Mouse (Mus musculus): Measurements from ENCODE around the gene Mob3c. TPM values are rescaled to one million over a fixed set of nuclear protein-coding genes. Genes with fewer than 3 reads are reported as not detected.

Mob3c gene
- polyA plus RNA-seq, 1 experiment from 2014 or later: 2.5 TPM

DNA sequence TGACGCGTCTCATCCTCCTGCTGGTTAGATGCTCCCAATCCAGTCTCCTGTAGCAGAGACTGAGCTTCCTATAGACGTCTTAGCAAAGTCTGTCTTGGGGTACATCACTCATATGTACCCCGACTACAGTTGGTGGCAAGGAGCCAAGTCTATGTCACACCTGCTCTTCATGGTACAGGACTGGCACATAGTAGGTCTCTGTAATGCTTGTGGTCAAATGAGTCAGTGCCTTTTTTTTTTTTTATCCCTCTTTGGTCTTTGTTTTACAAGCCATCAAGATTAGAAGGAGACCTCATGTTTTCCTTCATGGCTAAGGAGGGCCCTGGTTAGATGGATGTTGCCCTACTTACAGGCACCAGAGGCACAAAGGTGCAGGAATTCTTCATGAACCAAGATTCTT lies 12.9 kb downstream of the Mob3c start:
- Histone ChIP-seq H3K9ac (ENCODE audit: low read length) (no peak overlapping the region), H3K36me3 (ENCODE audit: control insufficient read depth, insufficient read depth, low read length) (no peaks in the 10 kb centered on the region), H3K4me2 (no peak overlapping the region), H3K27ac (ENCODE audit: low read depth, low read length) (no peak overlapping the region), H3K9me3 (ENCODE audit: control insufficient read depth, low read length) (no peaks in the 10 kb centered on the region), H3K4me1 (ENCODE audit: control insufficient read depth, insufficient read depth, low read length) (peaks cover 7% of the 10 kb centered on the region; the same call in 1 of the 2 replicates), H3K4me3 (ENCODE audit: low read depth, low read length) (no peak overlapping the region), H3K27me3 (ENCODE audit: control insufficient read depth, insufficient read depth, low read length) (no peaks in the 10 kb centered on the region)
- DNase-seq (ENCODE audit: low spot score, missing footprints): no peak
- no peak for ATAC-seq (ENCODE audit: low FRiP score)
- 94% methylated on average over 4 of the region's 4 CpGs for WGBS

DNA sequence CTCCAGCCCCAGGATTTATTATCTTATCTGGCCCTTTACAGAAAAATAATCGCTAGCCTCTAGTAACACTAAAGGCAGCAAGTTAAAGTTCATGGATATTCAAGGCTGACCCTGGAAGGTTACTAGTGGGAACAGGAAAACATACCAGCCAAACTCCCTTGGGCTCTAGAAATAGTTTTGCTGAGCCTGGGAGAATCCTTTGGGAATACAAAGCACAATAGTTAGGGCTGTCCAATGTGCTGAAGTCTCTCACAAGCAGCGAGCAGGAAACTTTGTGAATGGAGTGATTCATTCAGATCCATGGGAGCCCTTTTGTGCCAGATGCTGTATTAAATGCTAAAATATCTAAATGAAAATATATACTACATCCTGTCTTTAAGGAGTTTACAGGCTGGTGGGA lies 18.8 kb downstream of the Mob3c start:
- Histone ChIP-seq H3K4me2 (no peak overlapping the region), H3K4me3 (ENCODE audit: low read depth, low read length) (no peak overlapping the region), H3K4me1 (ENCODE audit: control insufficient read depth, insufficient read depth, low read length) (no peaks in the 10 kb centered on the region), H3K9me3 (ENCODE audit: control insufficient read depth, low read length) (no peaks in the 10 kb centered on the region), H3K9ac (ENCODE audit: low read length) (no peak overlapping the region), H3K27me3 (ENCODE audit: control insufficient read depth, insufficient read depth, low read length) (no peaks in the 10 kb centered on the region), H3K36me3 (ENCODE audit: control insufficient read depth, insufficient read depth, low read length) (peaks cover 2% of the 10 kb centered on the region; the same call in 1 of the 2 replicates), H3K27ac (ENCODE audit: low read depth, low read length) (no peak overlapping the region)
- DNase-seq (ENCODE audit: low spot score, missing footprints) (no peak), ATAC-seq (ENCODE audit: low FRiP score) (no peak)
- WGBS: 69% methylated on average over 2 of the region's 2 CpGs

DNA sequence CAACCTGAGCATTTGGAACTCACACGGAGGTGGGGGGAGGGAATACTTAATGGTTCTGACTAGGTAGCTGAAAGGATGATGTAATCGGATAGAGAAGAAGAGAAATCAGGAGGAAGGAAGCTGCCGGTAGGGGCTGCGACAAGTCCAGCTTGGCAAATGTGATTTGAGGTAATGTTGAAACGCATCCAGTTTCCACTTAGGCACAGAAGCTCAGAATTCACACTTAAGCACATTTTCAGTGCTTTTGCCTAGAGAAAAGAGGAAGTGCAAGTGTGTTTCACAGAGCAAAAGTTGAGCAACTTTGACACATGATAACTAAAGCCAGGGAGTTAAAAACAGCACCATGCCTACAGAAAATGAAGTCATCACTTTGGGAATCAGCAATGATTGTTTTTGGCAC lies 19.5 kb downstream of the Mob3c start:
- no peak overlapping the region for H3K27ac ChIP-seq (ENCODE audit: low read depth, low read length)
- no peak overlapping the region for H3K4me2 ChIP-seq
- no peaks in the 10 kb centered on the region for H3K27me3 ChIP-seq (ENCODE audit: control insufficient read depth, insufficient read depth, low read length)
- DNase-seq (ENCODE audit: low spot score, missing footprints): no peak
- 63% methylated on average over 5 of the region's 5 CpGs for WGBS
- H3K4me3 ChIP-seq (ENCODE audit: low read depth, low read length): no peak overlapping the region
- H3K9ac ChIP-seq (ENCODE audit: low read length): no peak overlapping the region
- H3K9me3 ChIP-seq (ENCODE audit: control insufficient read depth, low read length): no peaks in the 10 kb centered on the region
- ATAC-seq (ENCODE audit: low FRiP score): no peak
- H3K36me3 ChIP-seq (ENCODE audit: control insufficient read depth, insufficient read depth, low read length): peaks cover 2% of the 10 kb centered on the region; the same call in 1 of the 2 replicates
- H3K4me1 ChIP-seq (ENCODE audit: control insufficient read depth, insufficient read depth, low read length): no peaks in the 10 kb centered on the region

DNA sequence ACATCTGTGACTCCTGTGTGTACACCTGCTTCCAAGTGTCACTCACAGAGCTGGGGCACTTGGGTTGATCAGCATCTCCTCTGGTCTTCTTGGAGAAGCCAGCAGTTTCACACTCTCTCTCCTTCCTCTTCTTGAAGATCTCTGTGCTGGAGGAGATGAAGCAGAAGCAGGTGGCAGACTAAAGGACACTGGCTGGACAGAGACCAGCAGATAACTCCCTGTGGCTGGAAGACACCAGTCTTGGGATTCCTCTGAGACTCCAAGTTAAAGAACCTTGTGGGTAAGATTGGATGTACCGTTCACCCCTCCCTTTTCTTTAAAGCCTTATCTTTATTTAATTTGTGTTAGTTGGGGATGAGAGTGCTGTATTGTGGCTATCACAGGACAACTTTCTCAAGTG lies 20.2 kb downstream of the Mob3c start:
- ATAC-seq (ENCODE audit: low FRiP score): no peak
- WGBS: 95% methylated on average over 1 of the region's 1 CpGs

DNA sequence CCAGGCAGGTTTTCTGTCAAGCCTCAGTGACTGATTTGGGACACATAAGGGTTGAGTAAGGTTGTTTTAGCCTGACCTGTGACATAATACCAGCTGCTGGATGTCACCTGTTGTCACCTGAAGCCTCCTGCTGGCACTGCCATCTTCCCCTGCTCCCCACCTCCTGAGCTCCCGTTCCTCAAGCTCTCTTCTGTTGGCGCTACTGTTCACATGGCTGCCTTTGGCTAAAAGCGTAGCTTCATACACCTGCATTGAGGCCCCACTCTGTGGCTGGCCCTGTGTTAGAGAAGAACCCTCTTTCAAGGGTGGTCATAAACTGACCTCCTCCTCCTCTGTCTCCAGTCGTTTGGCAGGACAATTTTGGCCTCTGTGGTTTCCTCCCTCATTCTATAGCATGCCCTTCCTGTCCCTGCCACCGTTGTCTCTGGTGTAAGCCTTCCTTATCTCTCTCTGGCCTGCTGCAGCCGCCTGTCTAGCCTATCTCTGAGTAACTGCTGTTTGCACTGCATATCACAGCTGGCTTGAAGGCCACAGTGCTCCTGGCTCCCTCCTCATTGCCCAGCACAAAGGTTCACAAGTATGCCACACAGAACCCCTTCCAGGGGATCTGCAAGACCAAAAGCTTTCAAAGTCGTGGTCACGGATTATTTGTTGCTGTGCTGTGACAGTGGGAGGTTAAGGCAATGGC lies 21.2 kb downstream of the Mob3c start:
- DNase-seq (ENCODE audit: low spot score, missing footprints): peak; percentile 47
- H3K4me3 ChIP-seq (ENCODE audit: low read depth, low read length): no peak overlapping the region
- no peak for ATAC-seq (ENCODE audit: low FRiP score)
- no peak overlapping the region for H3K9ac ChIP-seq (ENCODE audit: low read length)
- H3K27ac ChIP-seq (ENCODE audit: low read depth, low read length): no peak overlapping the region
- no peak overlapping the region for H3K4me2 ChIP-seq
- H3K4me1 ChIP-seq (ENCODE audit: control insufficient read depth, insufficient read depth, low read length): no peaks in the 10 kb centered on the region
- no peaks in the 10 kb centered on the region for H3K27me3 ChIP-seq (ENCODE audit: control insufficient read depth, insufficient read depth, low read length)
- WGBS: 77% methylated on average over 8 of the region's 8 CpGs
- H3K9me3 ChIP-seq (ENCODE audit: control insufficient read depth, low read length): no peaks in the 10 kb centered on the region
- peaks cover 2% of the 10 kb centered on the region; the same call in 1 of the 2 replicates for H3K36me3 ChIP-seq (ENCODE audit: control insufficient read depth, insufficient read depth, low read length)

More for the DNA sequence above, 20.2 kb downstream of the Mob3c start:
- H3K27ac ChIP-seq (ENCODE audit: low read depth, low read length): no peak overlapping the region
- H3K9ac ChIP-seq (ENCODE audit: low read length): no peak overlapping the region
- H3K36me3 ChIP-seq (ENCODE audit: control insufficient read depth, insufficient read depth, low read length): peaks cover 2% of the 10 kb centered on the region; the same call in 1 of the 2 replicates
- H3K9me3 ChIP-seq (ENCODE audit: control insufficient read depth, low read length): no peaks in the 10 kb centered on the region
- H3K4me2 ChIP-seq: no peak overlapping the region
- no peak overlapping the region for H3K4me3 ChIP-seq (ENCODE audit: low read depth, low read length)
- no peaks in the 10 kb centered on the region for H3K27me3 ChIP-seq (ENCODE audit: control insufficient read depth, insufficient read depth, low read length)
- H3K4me1 ChIP-seq (ENCODE audit: control insufficient read depth, insufficient read depth, low read length): no peaks in the 10 kb centered on the region
- DNase-seq (ENCODE audit: low spot score, missing footprints): peak; percentile 6

DNA sequence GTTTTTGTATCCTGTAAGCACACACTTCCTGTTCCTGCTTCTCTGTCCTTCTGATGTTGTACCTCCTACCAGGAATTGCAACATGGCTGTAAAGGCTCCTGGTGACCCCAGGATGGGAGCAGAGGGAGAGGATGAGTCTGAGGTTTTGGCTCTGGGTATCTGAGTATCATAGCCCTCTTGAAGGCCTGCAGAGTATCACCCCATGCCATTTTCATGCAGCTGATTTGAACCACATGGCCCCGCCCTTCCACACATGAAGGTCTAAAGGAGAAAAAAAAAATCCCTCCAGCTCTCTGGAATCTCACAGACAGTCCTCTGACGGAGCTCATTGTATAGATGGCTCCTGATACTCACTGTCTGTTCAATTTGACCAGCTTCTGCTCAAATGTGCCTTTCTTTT lies 22.2 kb downstream of the Mob3c start:
- DNase-seq (ENCODE audit: low spot score, missing footprints): peak; percentile 37
- Histone ChIP-seq H3K4me1 (ENCODE audit: control insufficient read depth, insufficient read depth, low read length) (peaks cover under 1% of the 10 kb centered on the region; the same call in 1 of the 2 replicates), H3K4me3 (ENCODE audit: low read depth, low read length) (no peak overlapping the region), H3K9ac (ENCODE audit: low read length) (no peak overlapping the region), H3K9me3 (ENCODE audit: control insufficient read depth, low read length) (no peaks in the 10 kb centered on the region), H3K27me3 (ENCODE audit: control insufficient read depth, insufficient read depth, low read length) (no peaks in the 10 kb centered on the region), H3K4me2 (no peak overlapping the region), H3K27ac (ENCODE audit: low read depth, low read length) (no peak overlapping the region), H3K36me3 (ENCODE audit: control insufficient read depth, insufficient read depth, low read length) (peaks cover 2% of the 10 kb centered on the region; the same call in 1 of the 2 replicates)
- ATAC-seq (ENCODE audit: low FRiP score): no peak
- 89% methylated on average over 2 of the region's 2 CpGs for WGBS

DNA sequence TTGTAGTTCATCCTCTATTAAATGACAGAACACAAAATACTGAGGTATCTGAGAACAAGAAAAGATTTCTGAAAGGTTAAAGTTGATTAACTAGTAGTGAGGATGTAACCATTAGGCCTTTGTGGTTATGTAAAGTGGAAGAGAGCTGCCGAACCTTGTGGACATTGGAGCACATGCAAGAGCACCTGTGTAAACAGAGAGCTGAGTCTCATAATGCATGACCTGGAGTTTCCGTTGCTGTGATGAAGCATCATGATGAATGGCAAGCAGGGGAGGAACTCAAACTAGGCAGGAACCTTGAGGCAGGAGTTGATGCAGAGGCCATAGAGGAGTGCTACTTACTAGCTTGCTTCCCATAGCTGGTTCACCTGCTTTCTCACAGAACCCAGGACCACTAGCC lies 22.7 kb downstream of the Mob3c start:
- DNase-seq (ENCODE audit: low spot score, missing footprints) (no peak), ATAC-seq (ENCODE audit: low FRiP score) (no peak)
- Histone ChIP-seq H3K9me3 (ENCODE audit: control insufficient read depth, low read length) (no peaks in the 10 kb centered on the region), H3K4me2 (no peak overlapping the region), H3K4me1 (ENCODE audit: control insufficient read depth, insufficient read depth, low read length) (peaks cover 5% of the 10 kb centered on the region; the same call in 1 of the 2 replicates), H3K4me3 (ENCODE audit: low read depth, low read length) (no peak overlapping the region), H3K36me3 (ENCODE audit: control insufficient read depth, insufficient read depth, low read length) (peaks cover 2% of the 10 kb centered on the region; the same call in 1 of the 2 replicates), H3K27ac (ENCODE audit: low read depth, low read length) (no peak overlapping the region), H3K27me3 (ENCODE audit: control insufficient read depth, insufficient read depth, low read length) (no peaks in the 10 kb centered on the region), H3K9ac (ENCODE audit: low read length) (no peak overlapping the region)
- 72% methylated on average over 2 of the region's 2 CpGs for WGBS

DNA sequence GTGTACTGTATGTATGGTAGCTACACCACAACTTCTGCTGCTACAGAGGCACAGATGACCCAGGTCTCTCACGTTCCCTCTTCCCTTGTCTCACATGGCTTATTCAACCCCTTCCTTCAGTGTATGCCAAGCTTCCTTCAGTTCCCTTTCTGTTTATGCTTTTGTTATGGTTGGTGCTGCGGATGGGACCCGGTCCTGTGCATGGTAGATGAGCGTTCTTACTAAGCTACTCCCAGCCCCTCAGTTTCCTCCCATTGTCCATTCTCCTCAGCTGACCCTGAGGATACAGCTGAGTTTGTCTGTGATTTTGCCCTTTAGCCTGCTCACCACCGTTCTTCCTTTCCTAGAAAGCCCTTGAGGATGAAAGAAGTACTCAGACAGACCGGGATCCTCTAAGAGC lies 23.7 kb downstream of the Mob3c start:
- peaks cover 7% of the 10 kb centered on the region; the same call in 1 of the 2 replicates for H3K4me1 ChIP-seq (ENCODE audit: control insufficient read depth, insufficient read depth, low read length)
- no peak for ATAC-seq (ENCODE audit: low FRiP score)
- H3K9me3 ChIP-seq (ENCODE audit: control insufficient read depth, low read length): no peaks in the 10 kb centered on the region
- H3K27ac ChIP-seq (ENCODE audit: low read depth, low read length): no peak overlapping the region
- WGBS: 88% methylated on average over 6 of the region's 6 CpGs
- H3K36me3 ChIP-seq (ENCODE audit: control insufficient read depth, insufficient read depth, low read length): peaks cover 2% of the 10 kb centered on the region; the same call in 1 of the 2 replicates
- H3K4me2 ChIP-seq: no peak overlapping the region
- H3K27me3 ChIP-seq (ENCODE audit: control insufficient read depth, insufficient read depth, low read length): no peaks in the 10 kb centered on the region
- DNase-seq (ENCODE audit: low spot score, missing footprints): peak; percentile 64
- no peak overlapping the region for H3K9ac ChIP-seq (ENCODE audit: low read length)
- H3K4me3 ChIP-seq (ENCODE audit: low read depth, low read length): no peak overlapping the region

DNA sequence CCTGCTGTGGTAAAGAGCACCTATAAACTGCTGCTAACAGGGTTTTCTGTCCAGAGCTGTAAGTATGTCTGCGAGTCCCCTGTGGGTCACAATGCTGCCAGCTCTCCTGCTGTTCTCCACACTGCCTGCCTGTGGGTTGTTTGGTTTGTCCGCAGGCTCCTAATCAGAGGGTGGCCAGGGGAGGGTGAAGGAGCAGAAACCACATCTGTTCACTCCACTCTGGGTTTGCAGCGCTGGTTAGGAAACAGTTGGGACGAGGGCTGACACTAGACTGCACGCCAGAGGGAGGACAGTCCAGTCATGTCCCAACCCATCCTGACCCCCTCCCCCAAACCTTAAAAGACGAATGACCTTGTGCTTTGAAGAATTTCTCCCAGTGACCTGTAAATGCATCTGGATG lies 27.2 kb downstream of the Mob3c start:
- no peak overlapping the region for H3K4me2 ChIP-seq
- H3K9me3 ChIP-seq (ENCODE audit: control insufficient read depth, low read length): no peaks in the 10 kb centered on the region
- H3K27ac ChIP-seq (ENCODE audit: low read depth, low read length): no peak overlapping the region
- DNase-seq (ENCODE audit: low spot score, missing footprints): peak; percentile 69
- peaks cover 7% of the 10 kb centered on the region; the same call in 1 of the 2 replicates for H3K36me3 ChIP-seq (ENCODE audit: control insufficient read depth, insufficient read depth, low read length)
- H3K4me3 ChIP-seq (ENCODE audit: low read depth, low read length): no peak overlapping the region
- no peaks in the 10 kb centered on the region for H3K27me3 ChIP-seq (ENCODE audit: control insufficient read depth, insufficient read depth, low read length)
- 0 out of 2 replicates have a peak, but pooled peaks have one; percentile 33 for ATAC-seq (ENCODE audit: low FRiP score)
- H3K9ac ChIP-seq (ENCODE audit: low read length): no peak overlapping the region
- WGBS: 52% methylated on average over 6 of the region's 6 CpGs
- peaks cover 7% of the 10 kb centered on the region; the same call in 1 of the 2 replicates for H3K4me1 ChIP-seq (ENCODE audit: control insufficient read depth, insufficient read depth, low read length)
